Mouse (Mus musculus): ENCODE measurements around the gene Chuk. TPM values are rescaled to one million over a fixed set of nuclear protein-coding genes. Genes with fewer than 3 reads are reported as not detected.
"Not testable (repeated sequence)": the region's sequence is repeated elsewhere in the genome, so short reads cannot be mapped to it uniquely, and the experiment has no call there.

The Chuk gene
- polyA plus RNA-seq, 1 experiment from 2014 or later, result 29.6 TPM

DNA sequence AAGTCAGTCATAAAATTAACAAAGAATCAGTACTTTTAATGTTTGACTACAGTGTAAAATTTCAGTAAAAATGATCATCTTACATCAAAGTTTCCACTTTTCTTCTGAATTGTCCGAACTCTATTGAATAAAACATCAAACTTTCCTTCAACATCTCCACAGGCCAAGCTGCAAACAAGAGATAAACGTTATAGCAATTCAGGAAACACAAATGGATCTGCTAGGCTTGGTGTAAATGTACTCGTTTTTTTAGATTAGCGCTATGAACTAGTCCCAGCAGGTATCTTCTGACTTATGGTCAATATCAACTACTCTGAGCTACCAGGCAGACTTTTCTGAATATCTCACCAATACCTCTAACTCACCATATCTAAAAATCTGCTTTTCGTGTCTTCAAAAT lies 25.6 kb upstream of the Chuk start:
- DNase-seq, result no peak
- TF ChIP-seq CTCF (IDR thresholded peaks at IDR 0.05; ENCODE audit: low read depth), result no peak
- no peak for TF ChIP-seq EP300 (IDR thresholded peaks at IDR 0.05; ENCODE audit: low read depth)

DNA sequence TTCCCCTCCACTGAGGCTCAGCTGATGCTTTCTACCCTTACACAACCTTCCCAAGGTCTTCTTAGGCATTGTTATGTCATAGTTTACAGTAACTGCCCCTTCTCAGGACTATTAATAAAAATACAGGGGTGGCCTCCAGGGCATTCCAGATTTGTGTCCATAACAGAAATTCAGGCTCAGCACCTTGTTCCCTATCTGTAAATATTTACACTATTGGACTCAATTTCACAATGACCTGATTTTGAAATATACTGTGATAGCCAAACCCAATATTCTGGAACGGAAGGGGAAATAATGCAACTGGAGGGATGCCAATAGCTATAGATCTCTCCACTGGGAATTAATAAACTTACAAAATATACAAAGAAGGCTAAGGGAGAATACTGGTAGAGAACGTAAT lies 21.3 kb upstream of the Chuk start:
- TF ChIP-seq EP300 (IDR thresholded peaks at IDR 0.05; ENCODE audit: low read depth) (peak; percentile 53; the same call in 1 of the 2 replicates), CTCF (IDR thresholded peaks at IDR 0.05; ENCODE audit: low read depth) (no peak)
- WGBS (ENCODE audit: insufficient replicate concordance), result 58% methylated on average over 2 of the region's 2 CpGs
- Histone ChIP-seq H3K4me3 (ENCODE audit: low read depth, low read length) (no peak overlapping the region), H3K27ac (ENCODE audit: low read depth) (peak overlapping the region; percentile 62), H3K36me3 (replicated peaks; ENCODE audit: insufficient read depth, low read length) (peaks cover 57% of the 10 kb centered on the region), H3K9ac (replicated peaks) (no peak overlapping the region), H3K4me2 (ENCODE audit: low read depth, low read length) (no peak overlapping the region), H3K9me3 (ENCODE audit: low read length) (no peaks in the 10 kb centered on the region), H3K4me1 (ENCODE audit: insufficient read depth) (no peaks in the 10 kb centered on the region), H3K27me3 (ENCODE audit: insufficient read depth, low read length) (no peaks in the 10 kb centered on the region)
- DNase-seq, result no peak
- peak; percentile 82 for ATAC-seq

More for the DNA sequence above, 25.6 kb upstream of the Chuk start:
- Histone ChIP-seq H3K9ac (replicated peaks) (no peak overlapping the region), H3K4me1 (ENCODE audit: insufficient read depth) (peaks cover 12% of the 10 kb centered on the region), H3K4me3 (ENCODE audit: low read depth, low read length) (no peak overlapping the region), H3K27me3 (ENCODE audit: insufficient read depth, low read length) (no peaks in the 10 kb centered on the region), H3K36me3 (replicated peaks; ENCODE audit: insufficient read depth, low read length) (peaks cover 25% of the 10 kb centered on the region), H3K27ac (ENCODE audit: low read depth) (no peak overlapping the region), H3K9me3 (ENCODE audit: low read length) (no peaks in the 10 kb centered on the region), H3K4me2 (ENCODE audit: low read depth, low read length) (no peak overlapping the region)
- 78% methylated on average over 5 of the region's 5 CpGs for WGBS (ENCODE audit: insufficient replicate concordance)
- no peak for ATAC-seq

DNA sequence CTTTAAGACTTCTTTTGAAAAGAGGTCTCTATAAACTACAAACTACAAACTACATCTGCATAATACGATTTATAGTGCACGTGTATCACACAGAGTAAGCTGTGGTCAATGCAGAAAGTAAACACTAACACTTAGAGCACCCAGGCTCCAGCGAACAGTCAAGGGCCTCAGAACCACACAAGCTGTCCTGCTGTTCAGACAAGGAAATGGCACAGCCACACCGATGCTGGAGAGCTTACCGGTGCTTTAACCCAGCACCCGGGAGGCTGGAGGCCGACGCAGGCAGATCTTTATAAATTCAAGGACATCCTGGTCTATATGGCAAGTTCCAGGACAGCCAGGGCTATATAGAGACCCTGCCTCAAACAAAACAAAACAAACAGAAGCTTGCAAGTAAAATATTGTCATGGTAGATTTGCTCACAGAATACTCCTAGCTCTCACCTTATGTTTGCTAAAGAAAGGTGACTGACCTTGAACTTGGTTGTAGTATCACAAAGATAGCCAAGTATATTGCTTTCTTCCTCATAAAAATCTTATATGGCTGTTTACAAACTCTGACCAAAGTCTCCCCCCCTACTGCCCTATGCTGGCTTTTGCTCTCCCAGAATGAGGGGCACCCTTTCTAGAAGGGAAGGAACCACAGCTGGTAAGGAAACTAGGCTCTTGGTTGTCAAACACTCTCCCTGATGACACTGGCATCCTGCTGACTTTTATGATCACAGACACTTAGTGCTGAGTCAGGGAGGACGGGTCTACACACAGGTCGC lies 20.6 kb upstream of the Chuk start:
- 72% methylated on average over 10 of the region's 10 CpGs for WGBS (ENCODE audit: insufficient replicate concordance)
- Histone ChIP-seq H3K9ac (replicated peaks) (no peak overlapping the region), H3K27me3 (ENCODE audit: insufficient read depth, low read length) (no peaks in the 10 kb centered on the region), H3K9me3 (ENCODE audit: low read length) (no peaks in the 10 kb centered on the region), H3K4me2 (ENCODE audit: low read depth, low read length) (no peak overlapping the region), H3K36me3 (replicated peaks; ENCODE audit: insufficient read depth, low read length) (peaks cover 64% of the 10 kb centered on the region), H3K4me3 (ENCODE audit: low read depth, low read length) (no peak overlapping the region), H3K4me1 (ENCODE audit: insufficient read depth) (no peaks in the 10 kb centered on the region), H3K27ac (ENCODE audit: low read depth) (peak overlapping the region; percentile 62)
- ATAC-seq, result peak; percentile 77
- TF ChIP-seq EP300 (IDR thresholded peaks at IDR 0.05; ENCODE audit: low read depth) (no peak), CTCF (IDR thresholded peaks at IDR 0.05; ENCODE audit: low read depth) (no peak)
- no peak for DNase-seq

DNA sequence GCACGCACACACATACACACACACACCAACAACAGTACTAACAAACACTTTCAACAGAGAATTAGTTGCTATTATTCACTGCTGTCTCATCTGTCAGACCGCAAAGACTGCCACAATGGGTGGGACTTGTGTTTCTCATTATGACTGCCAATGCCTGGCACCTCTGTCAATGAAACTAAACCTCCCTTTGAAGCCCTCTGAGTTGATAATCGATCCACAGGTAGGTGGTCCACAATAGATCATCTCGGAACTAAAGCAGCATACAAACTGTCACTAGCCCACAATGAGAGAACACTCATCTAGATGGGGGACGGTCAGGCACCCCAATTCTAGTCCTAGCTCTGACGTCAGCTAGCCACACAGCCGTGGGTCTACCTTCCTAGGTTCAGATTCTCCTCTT lies 13.9 kb upstream of the Chuk start:
- Histone ChIP-seq H3K9ac (replicated peaks) (no peak overlapping the region), H3K4me1 (ENCODE audit: insufficient read depth) (no peaks in the 10 kb centered on the region; the same call in 1 of the 2 replicates), H3K36me3 (replicated peaks; ENCODE audit: insufficient read depth, low read length) (peaks cover 75% of the 10 kb centered on the region), H3K27me3 (ENCODE audit: insufficient read depth, low read length) (no peaks in the 10 kb centered on the region), H3K27ac (ENCODE audit: low read depth) (no peak overlapping the region), H3K4me3 (ENCODE audit: low read depth, low read length) (no peak overlapping the region), H3K4me2 (ENCODE audit: low read depth, low read length) (no peak overlapping the region), H3K9me3 (ENCODE audit: low read length) (no peaks in the 10 kb centered on the region)
- DNase-seq (no peak), ATAC-seq (no peak)
- no peak for TF ChIP-seq CTCF (IDR thresholded peaks at IDR 0.05; ENCODE audit: low read depth)
- no peak for TF ChIP-seq EP300 (IDR thresholded peaks at IDR 0.05; ENCODE audit: low read depth)
- 89% methylated on average over 7 of the region's 7 CpGs for WGBS (ENCODE audit: insufficient replicate concordance)

DNA sequence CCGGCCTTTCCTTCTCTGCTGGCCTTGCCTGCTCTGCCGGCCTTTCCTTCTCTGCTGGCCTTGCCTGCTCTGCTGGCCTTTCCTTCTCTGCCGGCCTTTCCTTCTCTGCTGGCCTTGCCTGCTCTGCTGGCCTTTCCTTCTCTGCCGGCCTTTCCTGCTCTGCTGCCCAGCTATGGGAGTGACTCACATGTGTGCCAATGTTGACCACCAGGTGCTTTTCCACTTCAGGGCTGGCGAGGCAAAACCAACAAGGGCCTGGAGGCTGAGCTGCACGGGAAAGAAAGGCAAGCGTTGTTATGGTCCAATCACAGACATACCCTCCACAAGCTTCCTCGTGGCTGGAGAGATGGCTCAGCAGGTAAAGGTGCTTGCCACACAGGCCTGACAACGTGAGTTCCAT lies 13.4 kb upstream of the Chuk start:
- WGBS (ENCODE audit: insufficient replicate concordance), result 89% methylated on average over 7 of the region's 9 CpGs
- H3K27me3 ChIP-seq (ENCODE audit: insufficient read depth, low read length); H3K4me3 ChIP-seq (ENCODE audit: low read depth, low read length); H3K27ac ChIP-seq (ENCODE audit: low read depth); H3K4me2 ChIP-seq (ENCODE audit: low read depth, low read length); DNase-seq; H3K4me1 ChIP-seq (ENCODE audit: insufficient read depth); H3K9me3 ChIP-seq (ENCODE audit: low read length); ATAC-seq; H3K9ac ChIP-seq (replicated peaks): not testable (repeated sequence)
- peaks cover 75% of the 10 kb centered on the region for H3K36me3 ChIP-seq (replicated peaks; ENCODE audit: insufficient read depth, low read length)

DNA sequence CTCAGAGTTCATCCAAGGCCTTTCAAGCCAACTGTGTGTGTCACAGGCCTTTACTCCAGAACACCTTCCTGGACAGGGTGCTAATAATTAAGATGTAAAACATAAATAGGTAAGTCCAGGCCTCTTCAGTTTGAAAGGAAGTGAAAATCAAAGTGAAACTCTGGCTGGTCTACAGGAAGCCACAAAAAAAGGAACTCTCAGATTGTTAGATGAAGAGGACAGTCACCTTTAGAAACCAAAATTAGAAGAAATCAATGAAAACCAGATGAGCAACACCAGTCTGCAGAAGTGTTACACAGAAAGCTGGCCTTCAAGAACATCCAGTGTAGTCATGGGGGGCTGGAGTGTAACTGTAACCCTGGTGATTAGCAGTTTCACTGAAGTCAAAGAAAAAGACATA lies 10.5 kb upstream of the Chuk start:
- no peaks in the 10 kb centered on the region for H3K27me3 ChIP-seq (ENCODE audit: insufficient read depth, low read length)
- H3K9me3 ChIP-seq (ENCODE audit: low read length), result no peaks in the 10 kb centered on the region
- no peak overlapping the region for H3K4me2 ChIP-seq (ENCODE audit: low read depth, low read length)
- H3K4me1 ChIP-seq (ENCODE audit: insufficient read depth), result no peaks in the 10 kb centered on the region; the same call in 1 of the 2 replicates
- ATAC-seq, result no peak
- H3K36me3 ChIP-seq (replicated peaks; ENCODE audit: insufficient read depth, low read length), result peaks cover 69% of the 10 kb centered on the region
- no peak overlapping the region for H3K9ac ChIP-seq (replicated peaks)
- H3K27ac ChIP-seq (ENCODE audit: low read depth), result no peak overlapping the region
- TF ChIP-seq EP300 (IDR thresholded peaks at IDR 0.05; ENCODE audit: low read depth), result no peak
- TF ChIP-seq CTCF (IDR thresholded peaks at IDR 0.05; ENCODE audit: low read depth), result no peak
- DNase-seq, result no peak
- H3K4me3 ChIP-seq (ENCODE audit: low read depth, low read length), result no peak overlapping the region
